Mouse (Mus musculus) CH12.LX (cell line): ENCODE measurements around the gene Eva1a. TPM values are rescaled to one million over a fixed set of nuclear protein-coding genes. Genes with fewer than 3 reads are reported as not detected.

Experiments used
- DNase-seq: peaks from one replicate; pipeline ENCODE4 v3.0.0-alpha.2; 2013; ENCODE audit errors: extremely low read depth
- H3K27ac ChIP-seq: 2 replicates; pipeline ENCODE4 v1.5.1; 2012; ENCODE audit warnings: low read depth, mild to moderate bottlenecking, control low read depth, moderate library complexity; ENCODE audit not compliant: insufficient read depth
- H3K27me3 ChIP-seq: replicated peaks from 2 replicates; pipeline ENCODE3; 2012; ENCODE audit warnings: inconsistent platforms
- H3K36me3 ChIP-seq, 2 experiments: replicated peaks in 1 of 2; 2 replicates each; pipeline versions ENCODE3 to v1.6.1; 2012; ENCODE audit warnings: inconsistent platforms in 1 of 2, low read length in 1 of 2, mild to moderate bottlenecking in 1 of 2, mixed read lengths in 1 of 2, moderate library complexity in 1 of 2; ENCODE audit not compliant: control insufficient read depth in 1 of 2, insufficient read depth in 1 of 2
- H3K4me1 ChIP-seq, 2 experiments: 2 replicates each; pipeline ENCODE4 v1.6.1; 2012; ENCODE audit warnings: inconsistent platforms in 1 of 2, moderate library complexity in 1 of 2; ENCODE audit not compliant: insufficient read depth in 2 of 2, control insufficient read depth in 1 of 2
- H3K4me2 ChIP-seq: 2 replicates; pipeline ENCODE4 v1.6.1; 2012; ENCODE audit warnings: low read depth, mild to moderate bottlenecking, control low read depth; ENCODE audit not compliant: poor library complexity, insufficient read depth, severe bottlenecking
- H3K4me3 ChIP-seq, 3 experiments: fragments of 150-350 bp in 1 of 3; sonication (generic) in 1 of 3; replicated peaks in 1 of 3; 2 replicates each; pipeline versions ENCODE3 to v1.5.1; 2011 to 2012; ENCODE audit warnings: low read depth in 2 of 3, low read length in 2 of 3, mild to moderate bottlenecking in 2 of 3, moderate library complexity in 2 of 3, control low read depth in 1 of 3, improper control_type of control experiment in 1 of 3, inconsistent platforms in 1 of 3, mixed read lengths in 1 of 3; ENCODE audit not compliant: poor library complexity in 1 of 3
- H3K79me2 ChIP-seq: replicated peaks from 2 replicates; pipeline ENCODE4 v1.6.1; 2012; ENCODE audit warnings: mild to moderate bottlenecking, moderate library complexity; ENCODE audit not compliant: control insufficient read depth, poor library complexity, insufficient read depth, severe bottlenecking; ENCODE audit errors: extremely low read depth
- H3K9ac ChIP-seq: 2 replicates; pipeline ENCODE4 v1.6.1; 2012; ENCODE audit warnings: low read depth, mild to moderate bottlenecking, control low read depth, moderate library complexity; ENCODE audit not compliant: insufficient read depth
- H3K9me3 ChIP-seq: replicated peaks from 2 replicates; pipeline ENCODE3; 2012; ENCODE audit warnings: low read length, inconsistent platforms, mixed read lengths
- BHLHE40 ChIP-seq: IDR thresholded peaks from 2 replicates; pipeline ENCODE4 v1.6.1; 2011; ENCODE audit warnings: mild to moderate bottlenecking, low read depth, low read length, improper control_type of control experiment
- CHD1 ChIP-seq: IDR thresholded peaks from 2 replicates; pipeline ENCODE4 v1.6.1; 2012; ENCODE audit warnings: low read depth, low read length, improper control_type of control experiment, inconsistent platforms
- CHD2 ChIP-seq: IDR thresholded peaks from 2 replicates; pipeline ENCODE4 v1.6.1; 2011; ENCODE audit warnings: low read length, improper control_type of control experiment
- ELF1 ChIP-seq: IDR thresholded peaks from 2 replicates; pipeline ENCODE4 v1.6.1; 2014; ENCODE audit warnings: low read depth, mild to moderate bottlenecking, inconsistent platforms, low read length, improper control_type of control experiment
- GABPA ChIP-seq: IDR thresholded peaks from 2 replicates; pipeline ENCODE4 v1.6.1; 2012; ENCODE audit warnings: low read depth, low read length, improper control_type of control experiment, inconsistent platforms; ENCODE audit not compliant: insufficient replicate concordance
- HCFC1 ChIP-seq: IDR thresholded peaks from 2 replicates; pipeline ENCODE4 v1.6.1; 2012; ENCODE audit warnings: low read depth, mild to moderate bottlenecking, inconsistent platforms, low read length, improper control_type of control experiment
- IRF4 ChIP-seq: IDR thresholded peaks from 2 replicates; pipeline ENCODE4 v1.6.1; 2014; ENCODE audit warnings: low read depth, mild to moderate bottlenecking, inconsistent platforms, low read length, improper control_type of control experiment
- JUND ChIP-seq: conservative IDR thresholded peaks from 2 replicates; pipeline ENCODE4 v1.6.1; 2011; ENCODE audit warnings: low read depth, low read length, improper control_type of control experiment
- KAT2A ChIP-seq: IDR thresholded peaks from 2 replicates; pipeline ENCODE4 v1.6.1; 2012; ENCODE audit warnings: low read length, improper control_type of control experiment, inconsistent platforms; ENCODE audit not compliant: insufficient replicate concordance
- MEF2A ChIP-seq: IDR thresholded peaks from 2 replicates; pipeline ENCODE4 v1.6.1; 2014; ENCODE audit warnings: low read depth, mild to moderate bottlenecking, inconsistent platforms, low read length, improper control_type of control experiment, borderline replicate concordance
- MXI1 ChIP-seq: IDR thresholded peaks from 2 replicates; pipeline ENCODE4 v1.6.1; 2011; ENCODE audit warnings: mild to moderate bottlenecking, low read depth, low read length, improper control_type of control experiment
- MYC ChIP-seq: IDR thresholded peaks from 2 replicates; pipeline ENCODE4 v1.6.1; 2011; ENCODE audit warnings: low read depth, mild to moderate bottlenecking, improper control_type of control experiment, low read length
- NRF1 ChIP-seq: IDR thresholded peaks from 2 replicates; pipeline ENCODE4 v1.6.1; 2014; ENCODE audit warnings: low read depth, mild to moderate bottlenecking, inconsistent platforms, low read length, improper control_type of control experiment, moderate library complexity
- PAX5 ChIP-seq: IDR thresholded peaks from 2 replicates; pipeline ENCODE4 v1.6.1; 2012; ENCODE audit warnings: low read length, inconsistent platforms, mixed read lengths
- POLR2AphosphoS2 ChIP-seq: IDR thresholded peaks from 2 replicates; pipeline ENCODE4 v1.6.1; 2011; ENCODE audit warnings: low read depth, low read length, improper control_type of control experiment
- RAD21 ChIP-seq: IDR thresholded peaks from 2 replicates; pipeline ENCODE4 v1.6.1; 2011; ENCODE audit warnings: low read depth, mild to moderate bottlenecking, low read length, improper control_type of control experiment, moderate library complexity
- RCOR1 ChIP-seq: conservative IDR thresholded peaks from 2 replicates; pipeline ENCODE4 v1.6.1; 2012; ENCODE audit warnings: low read depth, mild to moderate bottlenecking, inconsistent platforms, low read length, improper control_type of control experiment
- SIN3A ChIP-seq: IDR thresholded peaks from 2 replicates; pipeline ENCODE4 v1.6.1; 2012; ENCODE audit warnings: low read length, improper control_type of control experiment, inconsistent platforms
- SMC3 ChIP-seq: IDR thresholded peaks from 2 replicates; pipeline ENCODE4 v1.6.1; 2011; ENCODE audit warnings: low read depth, low read length, improper control_type of control experiment
- TCF12 ChIP-seq: IDR thresholded peaks from 2 replicates; pipeline ENCODE4 v1.6.1; 2014; ENCODE audit warnings: low read depth, mild to moderate bottlenecking, inconsistent platforms, low read length, improper control_type of control experiment
- UBTF ChIP-seq: IDR thresholded peaks from 2 replicates; pipeline ENCODE4 v1.6.1; 2012; ENCODE audit warnings: low read depth, mild to moderate bottlenecking, inconsistent platforms, low read length, improper control_type of control experiment, moderate library complexity
- USF1 ChIP-seq: IDR thresholded peaks from 2 replicates; pipeline ENCODE4 v1.6.1; 2014; ENCODE audit warnings: low read depth, mild to moderate bottlenecking, inconsistent platforms, low read length, improper control_type of control experiment
- USF2 ChIP-seq: conservative IDR thresholded peaks from 2 replicates; pipeline ENCODE4 v1.6.1; 2011; ENCODE audit warnings: low read depth, low read length, improper control_type of control experiment
- ZNF384 ChIP-seq: IDR thresholded peaks from 2 replicates; pipeline ENCODE4 v1.6.1; 2012; ENCODE audit warnings: low read depth, low read length, improper control_type of control experiment, inconsistent platforms
- dilution Hi-C: fragments of 300-500 bp; cut with MboI; formaldehyde crosslinking; loops from 2 replicates; pipeline ENCODE4 v1.14.3; 2020; ENCODE audit warnings: low sequenced_read_pairs; ENCODE audit not compliant: extremely low pct_unique_long_range_greater_than_20kb, extremely low pct_ligation_motif_present
- in situ Hi-C: fragments of 300-500 bp; cut with MboI; formaldehyde crosslinking; loops from 3 replicates; pipeline ENCODE4 v1.14.3; 2019; ENCODE audit warnings: low sequenced_read_pairs, low pct_ligation_motif_present, low pct_unique_long_range_greater_than_20kb, mixed read lengths
- polyA plus RNA-seq: library from polyadenylated mRNA; unstranded; fragments of >175 nt; gene quantifications from 2 replicates; pipeline ENCODE4 v1.2.1, GENCODE M21; 2012; ENCODE audit warnings: low read depth; ENCODE audit not compliant: insufficient read length
- total RNA-seq, 2 experiments: library from RNA; depleted of rRNA; stranded (reverse); fragments of 300-350 nt in 1 of 2; fragments of >200 nt in 1 of 2; gene quantifications; 2 replicates each; pipeline ENCODE4 v1.2.3; 2012 to 2014

Eva1a gene
- total and polyA plus RNA-seq, 3 experiments, result not detected

GRCm38 (mm10) chr6:82051569-82051968 is 10.7 kb downstream of the Eva1a start:
- Histone ChIP-seq H3K27me3 (peaks cover under 1% of the 10 kb centered on the region), H3K4me1 (no peaks in the 10 kb centered on the region), H3K9ac (no peak overlapping the region), H3K9me3 (peaks cover 66% of the 10 kb centered on the region), H3K79me2 (no peaks in the 10 kb centered on the region), H3K4me3 (no peak overlapping the region), H3K27ac (no peak overlapping the region), H3K36me3 (no peaks in the 10 kb centered on the region), H3K4me2 (no peak overlapping the region)
- dilution Hi-C loops (no loop called here), in situ Hi-C loops (no loop called here)
- TF ChIP-seq MXI1 (no peak), BHLHE40 (no peak), SMC3 (no peak), ZNF384 (no peak), CHD2 (no peak), GABPA (no peak), PAX5 (no peak), RAD21 (no peak), MYC (no peak), USF1 (no peak), POLR2AphosphoS2 (no peak), USF2 (no peak), CHD1 (no peak), UBTF (no peak), SIN3A (no peak), TCF12 (no peak), RCOR1 (no peak)
- DNase-seq, result no peak

GRCm38 (mm10) chr6:82052047-82052725 is 11.3 kb downstream of the Eva1a start:
- TF ChIP-seq USF2 (no peak), ZNF384 (no peak), KAT2A (no peak), HCFC1 (no peak), JUND (no peak), MXI1 (no peak), MEF2A (no peak), NRF1 (no peak), BHLHE40 (no peak), IRF4 (no peak), USF1 (no peak), ELF1 (no peak), MYC (no peak), GABPA (no peak)
- peaks cover 64% of the 10 kb centered on the region for H3K9me3 ChIP-seq
- no peak overlapping the region for H3K9ac ChIP-seq
- H3K4me3 ChIP-seq, result no peak overlapping the region
- peaks cover 2% of the 10 kb centered on the region for H3K27me3 ChIP-seq
- H3K27ac ChIP-seq, result no peak overlapping the region
- H3K4me1 ChIP-seq, result no peaks in the 10 kb centered on the region
- no peaks in the 10 kb centered on the region for H3K79me2 ChIP-seq
- in situ Hi-C loops (no loop called here), dilution Hi-C loops (no loop called here)
- DNase-seq, result no peak
- no peak overlapping the region for H3K4me2 ChIP-seq
- no peaks in the 10 kb centered on the region for H3K36me3 ChIP-seq
